ENCODE assay signal across 27 mouse cellular contexts in the genomic region with DNA sequence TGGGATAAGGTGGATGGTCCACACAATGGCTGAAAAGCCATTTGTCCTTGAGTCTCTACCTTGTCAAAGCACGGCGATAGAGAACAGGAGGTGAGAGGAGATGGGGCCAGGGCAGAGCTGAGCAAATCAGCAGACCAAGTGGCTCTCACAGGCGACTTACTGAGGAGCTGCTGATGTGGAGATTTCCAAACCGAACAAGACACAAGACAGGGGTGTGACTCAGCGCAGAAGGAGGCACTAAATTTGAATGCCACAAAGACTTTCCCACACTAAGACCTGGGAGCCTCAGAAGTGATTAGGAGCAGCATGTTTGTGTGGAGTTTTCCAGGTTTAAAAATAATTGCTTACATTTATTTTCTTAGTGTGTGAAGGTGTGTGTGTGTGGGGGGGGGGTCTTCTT. TPM values are rescaled to one million over a fixed set of nuclear protein-coding genes. Genes with fewer than 3 reads are reported as not detected.
DNase-seq lines count a peak whose midpoint lies in the region; ATAC-seq and TF ChIP-seq lines count a peak whose summit lies in the region.
"Had no signal": no experiment of that assay in that cellular context is flagged by ENCODE, and none has a peak within 500 bp of the region (broad histone marks: within the 10 kb centered on the region; RNA-seq: fewer than 3 reads in every experiment).

No protein-coding gene starts in this region.

- no peaks in the 10 kb centered on the region for H3K27me3 ChIP-seq in heart, embryonic 12.5 days (replicated peaks)
- no peaks in the 10 kb centered on the region for H3K27me3 ChIP-seq in MEL (ENCODE audit: control insufficient read depth in 1 of 2, insufficient read depth in 2 of 2, low read length in 2 of 2)
- no peaks in the 10 kb centered on the region for H3K27me3 ChIP-seq in midbrain, embryonic 16.5 days (ENCODE audit: control insufficient read depth, insufficient read depth, low read depth, low read length)
- H3K27me3 ChIP-seq: forebrain, embryonic 13.5 days; limb, embryonic 13.5 days; lung, embryonic 15.5 days; midbrain, embryonic 13.5 days; stomach, embryonic 15.5 days had no signal

- no peak overlapping the region for H3K4me3 ChIP-seq in heart, embryonic 12.5 days
- H3K4me3 ChIP-seq in MEL (ENCODE audit: control insufficient read depth in 1 of 2, insufficient read depth in 1 of 2, low read depth in 2 of 2, low read length in 2 of 2): no peak overlapping the region
- H3K4me3 ChIP-seq in midbrain, embryonic 16.5 days (ENCODE audit: low read depth, low read length): no peak overlapping the region
- H3K4me3 ChIP-seq: forebrain, embryonic 13.5 days; limb, embryonic 13.5 days; lung, embryonic 15.5 days; midbrain, embryonic 13.5 days; stomach, embryonic 15.5 days had no signal

- WGBS in heart, embryonic 12.5 days: 16% methylated on average over 5 of the region's 5 CpGs
- 74% methylated on average over 5 of the region's 5 CpGs for WGBS in midbrain, embryonic 16.5 days

- no peak for DNase-seq in heart, adult 18-20 months
- peak; percentile 41 for DNase-seq in MEL (ENCODE audit: low read depth, low spot score)
- DNase-seq in brain, adult 2 months (ENCODE audit: low read depth, low spot score): peak; percentile 23
- no peak for DNase-seq in cerebellum, adult 8-10 months
- DNase-seq in lung, postnatal 36 days: no peak
- DNase-seq: adrenal gland, postnatal 25 days; cerebellum, adult 18-20 months; cerebellum, postnatal 36 days; heart, postnatal 36 days; spleen, adult 18-20 months; thymus, adult 2 months had no signal

- 0 out of 2 replicates have a peak overlapping the region, but pooled peaks have one; percentile 24 for H3K9ac ChIP-seq in heart, embryonic 12.5 days
- H3K9ac ChIP-seq in MEL (ENCODE audit: control insufficient read depth, low read depth, low read length, poor library complexity, severe bottlenecking): no peak overlapping the region
- no peak overlapping the region for H3K9ac ChIP-seq in midbrain, embryonic 16.5 days (ENCODE audit: low read depth, low read length)
- H3K9ac ChIP-seq: forebrain, embryonic 13.5 days; limb, embryonic 13.5 days; liver, embryonic 14.5 days; lung, embryonic 15.5 days; midbrain, embryonic 13.5 days; stomach, embryonic 15.5 days had no signal

- no peak for TF ChIP-seq CTCF in MEL (IDR thresholded peaks at IDR 0.05 in 2 of 3, conservative IDR thresholded peaks at IDR 0.05 in 1 of 3; ENCODE audit: control insufficient read depth in 1 of 3, insufficient read depth in 1 of 3, low read depth in 2 of 3, low read length in 3 of 3, poor library complexity in 1 of 3, severe bottlenecking in 1 of 3)

- TF ChIP-seq RAD21 in MEL (IDR thresholded peaks at IDR 0.05; ENCODE audit: low read depth, low read length): no peak

- H3K4me2 ChIP-seq in heart, embryonic 12.5 days: peak overlapping the region; percentile 19; the same call in 1 of the 2 replicates
- H3K4me2 ChIP-seq in midbrain, embryonic 16.5 days (ENCODE audit: low read length): no peak overlapping the region
- H3K4me2 ChIP-seq: forebrain, embryonic 13.5 days; limb, embryonic 13.5 days; lung, embryonic 15.5 days; midbrain, embryonic 13.5 days; stomach, embryonic 15.5 days had no signal

- ATAC-seq in heart, embryonic 12.5 days (ENCODE audit: insufficient number of reproducible peaks, low FRiP score): no peak
- peak; percentile 31; the same call in 1 of the 2 replicates for ATAC-seq in megakaryocyte-erythroid progenitor cell, adult 5-6 weeks (replicated peaks; ENCODE audit: low FRiP score, low TSS enrichment, poor library complexity, severe bottlenecking)
- no peak for ATAC-seq in midbrain, embryonic 16.5 days
- ATAC-seq: activated CD4-positive, CD25-positive, alpha-beta regulatory T cell, adult 4 months; forebrain, embryonic 13.5 days; hindbrain, embryonic 16.5 days; intestine, embryonic 16.5 days; midbrain, embryonic 13.5 days had no signal

- no peak overlapping the region for H3K27ac ChIP-seq in heart, embryonic 12.5 days (ENCODE audit: poor library complexity, severe bottlenecking)
- H3K27ac ChIP-seq in MEL (ENCODE audit: control insufficient read depth, low read depth, low read length): no peak overlapping the region
- no peak overlapping the region for H3K27ac ChIP-seq in midbrain, embryonic 16.5 days (ENCODE audit: low read length)
- H3K27ac ChIP-seq: forebrain, embryonic 13.5 days; limb, embryonic 13.5 days; liver, embryonic 14.5 days; lung, embryonic 15.5 days; midbrain, embryonic 13.5 days; stomach, embryonic 15.5 days had no signal

- TF ChIP-seq POLR2A in MEL (IDR thresholded peaks at IDR 0.05; ENCODE audit: control insufficient read depth in 1 of 2, insufficient read depth in 1 of 2, low read depth in 1 of 2, low read length in 2 of 2, poor library complexity in 1 of 2): no peak

- TF ChIP-seq EP300 in MEL (IDR thresholded peaks at IDR 0.05; ENCODE audit: low read depth in 1 of 2, low read length in 2 of 2): no peak

- 0 out of 2 replicates have a peak, but pooled peaks cover 5% of the 10 kb centered on the region for H3K9me3 ChIP-seq in heart, embryonic 12.5 days (replicated peaks)
- no peaks in the 10 kb centered on the region for H3K9me3 ChIP-seq in MEL (replicated peaks; ENCODE audit: insufficient read depth, low read length)
- H3K9me3 ChIP-seq in midbrain, embryonic 16.5 days (replicated peaks; ENCODE audit: control insufficient read depth, low read length, poor library complexity, severe bottlenecking): no peaks in the 10 kb centered on the region
- H3K9me3 ChIP-seq: forebrain, embryonic 13.5 days; limb, embryonic 13.5 days; lung, embryonic 15.5 days; midbrain, embryonic 13.5 days; stomach, embryonic 15.5 days had no signal

- H3K79me2 ChIP-seq in MEL (ENCODE audit: control insufficient read depth, insufficient read depth, low read length, poor library complexity): no peaks in the 10 kb centered on the region

- peaks cover 13% of the 10 kb centered on the region for H3K4me1 ChIP-seq in heart, embryonic 12.5 days (replicated peaks)
- H3K4me1 ChIP-seq in MEL (ENCODE audit: control insufficient read depth in 1 of 2, insufficient read depth in 2 of 2, low read length in 2 of 2): peaks cover 0 to 14% of the 10 kb centered on the region in 2 experiments; a peak in 3 of 4 replicates
- no peaks in the 10 kb centered on the region for H3K4me1 ChIP-seq in midbrain, embryonic 16.5 days (ENCODE audit: control insufficient read depth, insufficient read depth, low read length)
- H3K4me1 ChIP-seq: forebrain, embryonic 13.5 days; limb, embryonic 13.5 days; midbrain, embryonic 13.5 days had no signal

- no peaks in the 10 kb centered on the region for H3K36me3 ChIP-seq in heart, embryonic 12.5 days
- peaks cover 0 to 3% of the 10 kb centered on the region in 2 experiments; a peak in 2 of 4 replicates for H3K36me3 ChIP-seq in MEL (ENCODE audit: control insufficient read depth in 1 of 2, insufficient read depth in 2 of 2, low read length in 2 of 2)
- H3K36me3 ChIP-seq in midbrain, embryonic 16.5 days (ENCODE audit: control insufficient read depth, insufficient read depth, low read length): no peaks in the 10 kb centered on the region
- H3K36me3 ChIP-seq: limb, embryonic 13.5 days; lung, embryonic 15.5 days; midbrain, embryonic 13.5 days; stomach, embryonic 15.5 days had no signal

TF ChIP-seq in MEL, 35 proteins besides CTCF, POLR2A, EP300 and RAD21:
- TF ChIP-seq MYC (IDR thresholded peaks at IDR 0.05; ENCODE audit: low read depth, low read length) (no peak), NELFE (IDR thresholded peaks at IDR 0.05; ENCODE audit: low read depth, low read length) (no peak), CHD1 (IDR thresholded peaks at IDR 0.05; ENCODE audit: low read depth, low read length) (no peak), CHD2 (IDR thresholded peaks at IDR 0.05; ENCODE audit: low read length) (no peak), MAFK (IDR thresholded peaks at IDR 0.05; ENCODE audit: borderline replicate concordance, low read depth, low read length) (no peak), E2F4 (IDR thresholded peaks at IDR 0.05; ENCODE audit: borderline replicate concordance, low read depth, low read length) (no peak), POLR2AphosphoS2 (IDR thresholded peaks at IDR 0.05; ENCODE audit: low read length) (no peak), MAZ (IDR thresholded peaks at IDR 0.05; ENCODE audit: low read depth, low read length) (no peak), SIN3A (IDR thresholded peaks at IDR 0.05; ENCODE audit: low read length) (no peak), ZNF384 (IDR thresholded peaks at IDR 0.05; ENCODE audit: low read depth, low read length) (no peak), KAT2A (conservative IDR thresholded peaks at IDR 0.05; ENCODE audit: low read depth, low read length) (no peak), HCFC1 (IDR thresholded peaks at IDR 0.05; ENCODE audit: low read depth, low read length) (no peak), NRF1 (IDR thresholded peaks at IDR 0.05; ENCODE audit: insufficient read depth, low read depth, low read length, poor library complexity, severe bottlenecking) (no peak), GABPA (IDR thresholded peaks at IDR 0.05; ENCODE audit: low read depth, low read length) (no peak)
TF ChIP-seq in MEL: peak in this region for 0.

RNA-seq across cellular contexts. Expression of a gene that starts 4.5 kb away (rescaled TPM):
- polyA plus RNA-seq in heart, embryonic 12.5 days (2016; fragmentation: Nextera tagmentation; extraction: Ambion mirVana): 0.05 and 0.06 TPM in 2 replicates
- total RNA-seq in heart, adult 18-20 months (2021): under 1 TPM in 1 of 2 experiments, not detected in 1; 0.15 TPM
- total RNA-seq in MEL (2012; rRNA removed): not detected in 2 replicates
- not detected for polyA plus RNA-seq in MEL (2012; ENCODE audit: insufficient read depth in 1 of 2, insufficient read length in 2 of 2, low read depth in 1 of 2, low replicate concordance in 2 of 2, missing spikeins in 1 of 2)
- total RNA-seq in megakaryocyte-erythroid progenitor cell, adult 5-6 weeks (2014; fragmentation: Nextera tagmentation): not detected in 2 replicates
- not detected in 2 replicates for total RNA-seq in megakaryocyte-erythroid progenitor cell, adult 5-6 weeks (2017)
- polyA plus RNA-seq in midbrain, embryonic 16.5 days (2015; fragmentation: Nextera tagmentation; extraction: Ambion mirVana): 0.10 TPM in 1 of 2 replicates, not detected in the other
- total RNA-seq: adrenal gland, postnatal 25 days; granulocyte monocyte progenitor cell, adult 5-6 weeks; layer of hippocampus, postnatal 25 days; left cerebral cortex, postnatal 14 days had no signal
- polyA plus RNA-seq: activated CD4-positive, CD25-positive, alpha-beta regulatory T cell, adult 4 months; forebrain, embryonic 13.5 days; hindbrain, embryonic 16.5 days; liver, embryonic 14.5 days; midbrain, embryonic 13.5 days; neural tube, embryonic 14.5 days had no signal

RNA-seq across cellular contexts. Expression of a gene that starts 14.6 kb away (rescaled TPM):
- polyA plus RNA-seq in heart, embryonic 12.5 days (2016; fragmentation: Nextera tagmentation; extraction: Ambion mirVana): 13.0 and 15.6 TPM in 2 replicates
- total RNA-seq in heart, adult 18-20 months (2021): 10 to 100 TPM in 1 of 2 experiments, 1 to 10 TPM in 1; 9.3 to 13.0 TPM
- total RNA-seq in MEL (2012; rRNA removed): 12.6 and 15.1 TPM in 2 replicates
- polyA plus RNA-seq in MEL (2012; ENCODE audit: insufficient read depth in 1 of 2, insufficient read length in 2 of 2, low read depth in 1 of 2, low replicate concordance in 2 of 2, missing spikeins in 1 of 2): 10 to 100 TPM in 1 of 2 experiments, not detected in 1; 15.0 TPM
- total RNA-seq in megakaryocyte-erythroid progenitor cell, adult 5-6 weeks (2014; fragmentation: Nextera tagmentation): 26.5 and 44.8 TPM in 2 replicates
- total RNA-seq in megakaryocyte-erythroid progenitor cell, adult 5-6 weeks (2017): 27.7 and 42.9 TPM in 2 replicates
- 12.6 and 13.7 TPM in 2 replicates for polyA plus RNA-seq in midbrain, embryonic 16.5 days (2015; fragmentation: Nextera tagmentation; extraction: Ambion mirVana)

Comparison
In these comparisons a context has a peak if more than half of its experiments do, and no peak if none do; other contexts are left out.
1. DNase-seq: peak in MEL (single experiment) and brain, adult 2 months (single experiment); none in heart, adult 18-20 months (0 of 2), cerebellum, adult 8-10 months (single experiment) and lung, postnatal 36 days (single experiment).